Mouse (Mus musculus): ENCODE data around the gene Atoh8.

Atoh8 gene

GRCm38 (mm10) chr6:72235098-72235806 is at the start of gene Atoh8:
Gene Atoh8 (minus strand): TSS chr6:72235577.
- peak; percentile 12 to 22 for DNase-seq

GRCm38 (mm10) chr6:72283914-72284313 is 48.5 kb upstream of the Atoh8 start:
- DNase-seq, result peak; percentile 15 to 22

- DNase-seq, result no peak
These were observed 45.1 kb upstream of the Atoh8 start for GRCm38 (mm10) chr6:72280410-72280998.

- no peak for DNase-seq
These were observed 44.1 kb upstream of the Atoh8 start for GRCm38 (mm10) chr6:72279505-72279904.

- DNase-seq, result no peak
These were observed 43.5 kb upstream of the Atoh8 start for GRCm38 (mm10) chr6:72278835-72279234.

GRCm38 (mm10) chr6:72277508-72278166 is 42.3 kb upstream of the Atoh8 start:
- DNase-seq, result no peak

GRCm38 (mm10) chr6:72276972-72277441 is 41.6 kb upstream of the Atoh8 start:
- DNase-seq, result no peak

GRCm38 (mm10) chr6:72276141-72276540 is 40.8 kb upstream of the Atoh8 start:
- DNase-seq, result no peak

GRCm38 (mm10) chr6:72275527-72275926 is 40.1 kb upstream of the Atoh8 start:
- no peak for DNase-seq

- DNase-seq, result no peak
These were observed 37.8 kb upstream of the Atoh8 start for GRCm38 (mm10) chr6:72273153-72273552.

GRCm38 (mm10) chr6:72272161-72272696 is 36.9 kb upstream of the Atoh8 start:
- DNase-seq, result no peak

- DNase-seq, result no peak
These were observed 35.7 kb upstream of the Atoh8 start for GRCm38 (mm10) chr6:72270952-72271519.

- DNase-seq, result no peak
These were observed 34.9 kb upstream of the Atoh8 start for GRCm38 (mm10) chr6:72270258-72270657.

GRCm38 (mm10) chr6:72268149-72268847 is 32.9 kb upstream of the Atoh8 start:
- DNase-seq, result no peak

GRCm38 (mm10) chr6:72265664-72266063 is 30.3 kb upstream of the Atoh8 start:
- DNase-seq, result no peak

GRCm38 (mm10) chr6:72263679-72264265 is 28.4 kb upstream of the Atoh8 start:
- no peak for DNase-seq

- DNase-seq, result no peak
These were observed 26.4 kb upstream of the Atoh8 start for GRCm38 (mm10) chr6:72261683-72262320.

GRCm38 (mm10) chr6:72260981-72261682 is 25.8 kb upstream of the Atoh8 start:
- DNase-seq, result peak; percentile 74 to 79

- no peak for DNase-seq
These were observed 24.1 kb upstream of the Atoh8 start for GRCm38 (mm10) chr6:72259474-72259873.

- no peak for DNase-seq
These were observed 19.9 kb upstream of the Atoh8 start for GRCm38 (mm10) chr6:72255294-72255693.

GRCm38 (mm10) chr6:72254588-72255075 is 19.3 kb upstream of the Atoh8 start:
- DNase-seq, result no peak

Data from thymus, postnatal 36 days (tissue).